Mouse (Mus musculus) gastrocnemius, postnatal 36 days (tissue): ENCODE results near the gene Med12l. TPM values are rescaled to one million over a fixed set of nuclear protein-coding genes. Genes with fewer than 3 reads are reported as not detected.
A peak's percentile ranks its signal among the peaks of the same experiment; 100 is the strongest.
"Not testable (repeated sequence)": the region's sequence is repeated elsewhere in the genome, so short reads cannot be mapped to it uniquely, and the experiment has no call there.

Experiments
- DNase-seq, 2 experiments: peaks; one replicate each; pipeline ENCODE4 v3.0.0; 2022
- intact Hi-C: fragments of 180-260 bp; cut with DNase I; formaldehyde crosslinking; loops from one replicate; pipeline ENCODE4 v1.15.1; 2025
- total RNA-seq, 2 experiments: library from RNA; stranded (reverse); gene quantifications; 2 replicates each; pipeline ENCODE4 v1.2.3; 2021

The Med12l gene
- total RNA-seq, 2 experiments from 2014 or later, result 0.35 to 0.46 TPM

DNA sequence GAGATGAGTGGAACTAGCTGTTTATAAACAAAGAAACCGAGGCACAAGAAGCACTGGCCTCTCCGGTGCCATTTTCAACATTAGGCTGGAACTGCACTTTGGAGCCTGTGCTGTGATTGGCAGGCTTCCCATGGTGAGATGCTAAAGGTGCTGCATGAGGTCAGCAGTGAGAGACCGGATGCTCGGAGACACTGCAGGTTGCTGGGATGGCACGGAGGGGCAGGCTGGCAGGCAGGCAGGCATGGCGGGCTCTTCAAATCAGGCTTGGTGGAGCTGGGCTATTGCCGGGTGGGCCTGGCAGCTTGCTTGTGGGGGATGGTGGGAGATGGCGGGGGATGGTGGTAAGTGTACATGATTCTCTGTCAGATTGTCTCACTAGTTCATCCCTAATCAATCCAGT, 15.6 kb downstream of the Med12l start:
- no peak for DNase-seq
- intact Hi-C loops, result no loop called here

DNA sequence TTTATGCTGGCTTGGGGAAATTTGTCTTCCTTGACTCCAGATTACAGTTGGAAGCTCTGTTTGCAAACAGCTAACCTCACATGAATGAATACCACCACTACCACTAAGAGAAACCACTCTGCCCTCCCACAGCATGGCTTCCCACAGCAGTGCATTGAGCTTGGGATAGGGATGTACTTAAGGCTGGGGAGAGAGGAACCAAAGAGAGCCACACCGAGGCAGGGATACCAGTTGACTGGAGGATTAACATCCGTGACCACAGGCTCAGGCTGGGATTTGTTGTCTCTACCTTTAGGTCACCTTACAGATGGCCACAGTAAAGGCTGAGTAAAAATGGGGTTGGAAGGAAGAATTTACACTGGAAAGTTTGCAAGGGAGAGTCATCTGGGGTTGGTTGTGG, 16.6 kb downstream of the Med12l start:
- intact Hi-C loops, result no loop called here
- DNase-seq, result no peak

GRCm38 (mm10) chr3:59022971-59023370, 17.3 kb downstream of the Med12l start:
- intact Hi-C loops, result no loop called here

GRCm38 (mm10) chr3:59024531-59025192, 19.0 kb downstream of the Med12l start:
- no peak for DNase-seq
- intact Hi-C loops, result no loop called here

More at GRCm38 (mm10) chr3:59022971-59023370, 17.3 kb downstream of the Med12l start:
- no peak for DNase-seq

- DNase-seq, result no peak
- intact Hi-C loops, result no loop called here
These were observed 19.5 kb downstream of the Med12l start for GRCm38 (mm10) chr3:59025193-59025535.

GRCm38 (mm10) chr3:59028696-59029095, 23.1 kb downstream of the Med12l start:
- DNase-seq, result no peak
- intact Hi-C loops, result no loop called here

GRCm38 (mm10) chr3:59030986-59031385, 25.4 kb downstream of the Med12l start:
- DNase-seq, result no peak
- intact Hi-C loops, result no loop called here

DNA sequence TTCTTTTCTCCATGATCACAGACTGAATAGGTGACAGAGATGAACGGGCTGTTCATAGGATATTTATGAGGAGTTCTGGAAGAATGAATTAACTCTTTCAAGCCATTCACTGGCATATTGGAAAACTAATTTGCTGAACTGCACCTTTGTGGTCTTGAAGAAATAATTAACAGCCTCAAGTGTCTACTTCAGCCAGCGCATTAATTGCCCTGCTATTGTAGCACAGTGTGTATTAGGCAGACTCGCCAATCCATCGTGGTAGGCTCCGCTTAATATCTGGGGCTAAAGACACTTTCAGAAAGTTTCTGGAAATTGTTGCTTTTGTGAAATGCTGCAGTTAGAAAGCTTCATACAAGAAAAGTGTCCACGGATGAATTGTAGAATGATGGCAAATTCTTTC, 35.9 kb downstream of the Med12l start:
- no peak for DNase-seq
- intact Hi-C loops, result no loop called here

DNA sequence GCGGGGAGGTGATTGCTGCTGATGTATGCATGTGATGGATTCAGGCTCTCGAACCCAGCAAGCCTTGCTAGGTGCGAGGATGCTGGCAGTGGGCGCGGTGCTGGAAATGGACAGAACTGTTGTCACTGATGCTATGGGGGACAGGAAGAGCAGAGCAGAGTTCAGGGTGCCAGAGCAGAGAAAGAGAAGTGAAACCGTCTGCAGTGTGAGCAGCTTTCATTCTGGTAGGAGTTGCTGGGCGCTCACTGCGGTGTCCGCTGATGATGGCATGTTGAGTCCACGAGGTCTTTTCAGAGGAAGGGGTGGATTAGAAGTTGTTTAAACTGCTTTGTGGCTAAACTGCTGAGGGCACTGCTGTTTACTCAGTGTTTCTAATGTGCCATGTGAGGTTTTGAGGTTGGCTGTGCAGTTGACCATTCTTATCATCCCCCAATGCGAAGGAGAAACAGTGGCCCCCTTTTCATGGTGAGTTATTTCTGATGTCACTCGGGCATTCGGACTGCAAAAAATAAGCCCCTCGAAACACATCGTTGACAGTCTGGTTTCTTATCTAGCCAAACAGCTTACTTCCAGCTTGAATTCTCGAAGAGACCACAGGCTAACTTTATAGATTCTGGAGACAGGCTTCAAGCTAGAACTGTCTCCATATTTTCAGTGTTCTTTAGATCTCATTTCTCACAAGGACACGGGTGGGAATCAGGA, 49.4 kb downstream of the Med12l start:
- intact Hi-C loops, result loop anchor here (5.0 kb wide), 1 partner anchor 63 kb away; no protein-coding TSS in a partner anchor
- DNase-seq, result no peak

GRCm38 (mm10) chr3:59059022-59059541, 53.5 kb downstream of the Med12l start:
- peak in 1 of 2 experiments; percentile 12 for DNase-seq
- intact Hi-C loops, result loop anchor here (2.0 kb wide), 1 partner anchor 76 kb away; no protein-coding TSS in a partner anchor

GRCm38 (mm10) chr3:59060131-59060530, 54.5 kb downstream of the Med12l start:
- intact Hi-C loops, result no loop called here
- DNase-seq, result no peak

- intact Hi-C loops, result no loop called here
- no peak for DNase-seq
These were observed 56.5 kb downstream of the Med12l start for GRCm38 (mm10) chr3:59062141-59062540.

DNA sequence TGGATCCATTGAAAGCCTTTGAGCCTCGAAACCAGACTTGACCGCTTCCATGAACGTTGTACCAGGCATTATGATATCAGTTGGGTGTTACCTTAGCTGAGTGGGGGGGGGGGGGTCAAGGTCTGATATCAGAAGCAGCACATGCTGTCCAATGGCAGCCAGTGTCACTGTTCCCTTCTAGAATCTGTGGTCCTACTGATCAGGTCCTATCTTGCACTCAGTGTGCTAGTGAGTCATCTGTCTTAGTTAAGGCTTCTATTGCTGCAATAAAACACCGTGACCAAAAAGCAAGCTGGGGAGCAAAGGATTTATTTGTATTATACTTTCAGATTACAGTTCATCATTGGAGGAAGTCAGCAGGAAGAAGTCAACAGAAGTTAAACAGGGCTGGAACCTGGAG, 57.8 kb downstream of the Med12l start:
- no peak for DNase-seq
- intact Hi-C loops, result no loop called here

- intact Hi-C loops, result no loop called here
- no peak for DNase-seq
These were observed 60.3 kb downstream of the Med12l start for GRCm38 (mm10) chr3:59065937-59066336.

GRCm38 (mm10) chr3:59066558-59067294, 61.1 kb downstream of the Med12l start:
- intact Hi-C loops, result no loop called here
- DNase-seq, result no peak

- intact Hi-C loops, DNase-seq: not testable (repeated sequence)
These were observed 63.4 kb downstream of the Med12l start for GRCm38 (mm10) chr3:59069071-59069470.

- DNase-seq, result no peak
- intact Hi-C loops, result no loop called here
These were observed 71.7 kb downstream of the Med12l start for GRCm38 (mm10) chr3:59077278-59077677.

GRCm38 (mm10) chr3:59078585-59078984, 73.0 kb downstream of the Med12l start:
- intact Hi-C loops, result no loop called here
- no peak for DNase-seq

GRCm38 (mm10) chr3:59079327-59079726, 73.7 kb downstream of the Med12l start:
- intact Hi-C loops, result no loop called here
- DNase-seq, result no peak

GRCm38 (mm10) chr3:59080293-59080916, 74.8 kb downstream of the Med12l start:
- intact Hi-C loops, result no loop called here
- no peak for DNase-seq

GRCm38 (mm10) chr3:59080919-59081318, 75.3 kb downstream of the Med12l start:
- DNase-seq, result no peak
- intact Hi-C loops, result no loop called here
